Mouse (Mus musculus): Measurements from ENCODE around the gene Mrtfa. TPM values are rescaled to one million over a fixed set of nuclear protein-coding genes. Genes with fewer than 3 reads are reported as not detected.

Gene Mrtfa
- polyA plus RNA-seq, 1 experiment from 2014 or later: 21.2 TPM

DNA sequence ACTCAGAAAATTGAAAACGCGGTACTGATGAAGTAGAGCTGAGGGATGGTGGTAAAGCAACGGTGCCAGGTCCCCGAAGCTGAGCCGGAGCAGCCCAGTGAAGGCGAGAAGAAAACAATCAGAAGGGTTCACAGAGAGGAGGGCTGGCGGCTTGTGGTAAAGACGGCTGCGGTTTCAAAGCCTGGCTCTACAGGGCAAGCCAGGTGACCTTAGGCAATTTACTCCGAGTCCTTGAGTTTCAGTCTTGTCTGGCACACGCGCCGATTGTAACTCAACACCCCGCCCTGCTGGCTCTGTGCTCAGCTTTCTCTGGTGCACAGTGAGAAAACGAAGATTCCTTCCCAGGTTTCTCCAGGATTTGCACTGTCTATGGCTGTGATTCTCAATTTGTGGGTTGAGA is 22.4 kb upstream of the Mrtfa start:
- H3K27me3 ChIP-seq (replicated peaks; ENCODE audit: control insufficient read depth, insufficient read depth, low read length): no peaks in the 10 kb centered on the region
- H3K36me3 ChIP-seq (ENCODE audit: control insufficient read depth, insufficient read depth, low read length): no peaks in the 10 kb centered on the region
- no peaks in the 10 kb centered on the region for H3K4me1 ChIP-seq (replicated peaks; ENCODE audit: control insufficient read depth, insufficient read depth, low read length)
- H3K4me3 ChIP-seq (ENCODE audit: low read depth, low read length): no peak overlapping the region
- no peak overlapping the region for H3K9ac ChIP-seq (ENCODE audit: low read length)
- 40% methylated on average over 15 of the region's 15 CpGs for WGBS
- H3K4me2 ChIP-seq (ENCODE audit: low read length): no peak overlapping the region
- ATAC-seq (replicated peaks; ENCODE audit: low FRiP score, low TSS enrichment, low read depth) (peak; percentile 47; the same call in 1 of the 2 replicates), DNase-seq (ENCODE audit: low spot score) (no peak)
- H3K27ac ChIP-seq (ENCODE audit: low read depth): no peak overlapping the region
- no peaks in the 10 kb centered on the region for H3K9me3 ChIP-seq (ENCODE audit: control insufficient read depth, low read length)

DNA sequence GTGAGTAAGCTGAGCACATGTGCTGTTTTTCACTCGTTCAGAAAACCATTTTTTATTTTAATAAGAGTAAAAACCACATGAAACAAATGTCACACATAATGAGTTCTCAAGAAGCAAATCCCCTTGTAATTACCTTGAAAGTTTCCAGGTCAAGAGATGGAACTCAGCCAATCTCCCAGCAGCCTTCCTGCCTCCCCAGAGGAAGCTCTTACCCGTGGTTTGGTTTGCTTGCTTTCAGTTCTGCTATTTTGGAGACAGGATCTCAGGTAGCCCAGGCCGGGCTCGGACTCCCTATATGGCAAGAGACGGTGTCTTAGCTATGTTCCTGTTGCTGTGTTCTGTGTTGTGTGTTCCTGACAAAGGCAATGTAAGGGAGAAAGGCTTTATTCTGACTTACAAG is 19.9 kb upstream of the Mrtfa start:
- Histone ChIP-seq H3K4me2 (ENCODE audit: low read length) (no peak overlapping the region), H3K27me3 (replicated peaks; ENCODE audit: control insufficient read depth, insufficient read depth, low read length) (no peaks in the 10 kb centered on the region), H3K9me3 (ENCODE audit: control insufficient read depth, low read length) (no peaks in the 10 kb centered on the region), H3K9ac (ENCODE audit: low read length) (no peak overlapping the region), H3K27ac (ENCODE audit: low read depth) (no peak overlapping the region), H3K4me1 (replicated peaks; ENCODE audit: control insufficient read depth, insufficient read depth, low read length) (no peaks in the 10 kb centered on the region), H3K4me3 (ENCODE audit: low read depth, low read length) (no peak overlapping the region), H3K36me3 (ENCODE audit: control insufficient read depth, insufficient read depth, low read length) (no peaks in the 10 kb centered on the region)
- DNase-seq (ENCODE audit: low spot score) (no peak), ATAC-seq (replicated peaks; ENCODE audit: low FRiP score, low TSS enrichment, low read depth) (no peak)
- 69% methylated on average over 5 of the region's 5 CpGs for whole genome bisulfite sequencing

DNA sequence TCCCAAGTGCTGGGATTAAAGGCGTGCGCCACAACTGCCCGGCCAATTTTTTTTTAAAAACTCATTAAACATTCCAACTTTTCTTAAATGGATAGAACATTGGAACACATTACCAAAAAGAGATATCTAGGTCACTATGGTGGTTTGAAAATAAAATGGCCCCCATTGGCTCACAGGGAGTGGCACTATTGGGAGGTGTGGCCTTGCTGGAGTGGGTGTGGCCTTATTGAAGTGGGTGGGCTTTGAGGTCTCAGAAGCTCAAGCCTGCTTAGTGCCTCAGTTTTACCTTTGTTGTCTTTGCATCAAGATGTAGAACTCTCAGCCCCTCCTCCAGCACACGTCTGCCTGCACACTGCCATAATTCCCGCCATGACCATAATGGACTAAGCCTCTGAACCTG is 11.9 kb upstream of the Mrtfa start:
- DNase-seq (ENCODE audit: low spot score) (no peak), ATAC-seq (replicated peaks; ENCODE audit: low FRiP score, low TSS enrichment, low read depth) (no peak)
- Histone ChIP-seq H3K27me3 (replicated peaks; ENCODE audit: control insufficient read depth, insufficient read depth, low read length) (no peaks in the 10 kb centered on the region), H3K4me1 (replicated peaks; ENCODE audit: control insufficient read depth, insufficient read depth, low read length) (no peaks in the 10 kb centered on the region), H3K4me3 (ENCODE audit: low read depth, low read length) (no peak overlapping the region), H3K27ac (ENCODE audit: low read depth) (no peak overlapping the region), H3K9ac (ENCODE audit: low read length) (no peak overlapping the region), H3K9me3 (ENCODE audit: control insufficient read depth, low read length) (no peaks in the 10 kb centered on the region), H3K4me2 (ENCODE audit: low read length) (no peak overlapping the region), H3K36me3 (ENCODE audit: control insufficient read depth, insufficient read depth, low read length) (no peaks in the 10 kb centered on the region)
- WGBS: 97% methylated on average over 5 of the region's 5 CpGs

DNA sequence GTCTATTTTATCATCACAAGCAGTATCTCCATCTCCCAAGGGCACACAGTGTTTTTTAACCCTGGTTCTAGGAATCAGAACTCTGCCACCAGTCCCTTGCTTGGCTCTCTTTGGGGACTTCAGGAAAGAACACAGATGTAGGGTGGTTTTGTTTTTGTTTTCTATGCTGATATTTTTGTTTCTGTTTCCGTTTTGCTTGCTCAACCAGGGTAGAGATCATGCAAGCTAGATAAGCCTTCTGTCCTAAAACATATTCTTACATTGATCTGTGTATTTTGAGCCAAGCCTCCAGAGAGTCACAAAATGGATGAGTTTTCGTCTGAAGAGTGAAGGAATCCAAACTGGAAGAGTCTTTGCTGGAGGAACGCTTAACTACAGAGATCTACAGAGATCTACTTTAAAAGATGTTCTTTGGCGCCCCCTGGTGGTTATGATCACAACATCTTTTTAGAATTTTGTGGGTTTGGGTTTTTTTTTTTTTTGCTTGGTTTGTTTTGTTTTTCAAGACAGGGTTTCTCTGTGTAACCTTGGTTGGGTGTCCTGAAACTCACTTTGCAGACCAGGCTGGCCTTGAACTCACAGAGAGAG is 8.9 kb upstream of the Mrtfa start:
- Histone ChIP-seq H3K9ac (ENCODE audit: low read length) (no peak overlapping the region), H3K4me1 (replicated peaks; ENCODE audit: control insufficient read depth, insufficient read depth, low read length) (no peaks in the 10 kb centered on the region), H3K4me3 (ENCODE audit: low read depth, low read length) (no peak overlapping the region), H3K9me3 (ENCODE audit: control insufficient read depth, low read length) (no peaks in the 10 kb centered on the region), H3K27me3 (replicated peaks; ENCODE audit: control insufficient read depth, insufficient read depth, low read length) (no peaks in the 10 kb centered on the region), H3K27ac (ENCODE audit: low read depth) (no peak overlapping the region), H3K4me2 (ENCODE audit: low read length) (no peak overlapping the region), H3K36me3 (ENCODE audit: control insufficient read depth, insufficient read depth, low read length) (no peaks in the 10 kb centered on the region)
- DNase-seq (ENCODE audit: low spot score) (peak; percentile 89), ATAC-seq (replicated peaks; ENCODE audit: low FRiP score, low TSS enrichment, low read depth) (no peak)
- 21% methylated on average over 4 of the region's 4 CpGs for whole genome bisulfite sequencing

DNA sequence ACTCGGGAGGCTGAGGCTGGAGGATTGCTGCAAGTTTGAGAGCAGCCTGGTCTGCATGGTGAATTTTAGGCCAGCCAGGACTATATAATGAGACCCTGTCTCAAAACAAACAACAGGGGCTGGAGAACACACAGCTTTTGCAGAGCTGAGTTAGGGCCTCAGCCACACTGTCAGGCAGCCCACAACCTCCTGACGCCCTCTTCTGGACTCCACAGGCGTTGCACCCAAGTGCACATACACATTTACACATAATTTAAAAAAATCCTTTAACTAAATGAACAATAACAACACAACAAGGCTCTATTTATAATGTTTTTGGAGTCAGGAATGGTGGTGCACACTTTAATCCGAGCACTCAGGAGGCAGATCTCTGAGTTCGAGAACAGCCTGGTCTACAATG is 7.9 kb upstream of the Mrtfa start:
- Histone ChIP-seq H3K27ac (ENCODE audit: low read depth) (no peak overlapping the region), H3K36me3 (ENCODE audit: control insufficient read depth, insufficient read depth, low read length) (no peaks in the 10 kb centered on the region), H3K4me2 (ENCODE audit: low read length) (no peak overlapping the region), H3K9ac (ENCODE audit: low read length) (no peak overlapping the region), H3K4me1 (replicated peaks; ENCODE audit: control insufficient read depth, insufficient read depth, low read length) (no peaks in the 10 kb centered on the region), H3K27me3 (replicated peaks; ENCODE audit: control insufficient read depth, insufficient read depth, low read length) (no peaks in the 10 kb centered on the region), H3K9me3 (ENCODE audit: control insufficient read depth, low read length) (no peaks in the 10 kb centered on the region), H3K4me3 (ENCODE audit: low read depth, low read length) (no peak overlapping the region)
- ATAC-seq (replicated peaks; ENCODE audit: low FRiP score, low TSS enrichment, low read depth) (no peak), DNase-seq (ENCODE audit: low spot score) (no peak)
- 93% methylated on average over 5 of the region's 5 CpGs for WGBS

DNA sequence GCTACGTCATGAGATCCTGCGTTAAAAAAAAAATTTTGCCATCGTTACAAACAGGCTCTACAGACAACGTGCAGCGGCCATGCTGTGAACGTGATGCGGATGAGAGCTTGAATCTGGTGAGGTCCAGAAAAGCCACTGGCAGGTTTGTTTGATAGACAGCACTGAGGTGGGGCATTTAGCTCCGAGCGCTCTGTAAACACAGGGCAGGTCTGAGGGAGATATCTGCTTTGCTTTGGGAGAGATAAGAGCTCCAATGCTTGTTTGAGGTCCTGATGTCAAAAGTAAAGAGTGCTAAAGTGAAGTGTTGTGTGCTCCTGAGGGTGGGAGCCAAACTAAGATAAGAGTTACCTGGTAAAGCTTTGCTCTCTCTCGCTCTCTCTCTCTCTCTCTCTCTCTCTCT is 6.6 kb upstream of the Mrtfa start:
- Histone ChIP-seq H3K9ac (ENCODE audit: low read length) (no peak overlapping the region), H3K4me1 (replicated peaks; ENCODE audit: control insufficient read depth, insufficient read depth, low read length) (no peaks in the 10 kb centered on the region), H3K36me3 (ENCODE audit: control insufficient read depth, insufficient read depth, low read length) (no peaks in the 10 kb centered on the region), H3K27me3 (replicated peaks; ENCODE audit: control insufficient read depth, insufficient read depth, low read length) (no peaks in the 10 kb centered on the region), H3K27ac (ENCODE audit: low read depth) (no peak overlapping the region), H3K4me2 (ENCODE audit: low read length) (no peak overlapping the region), H3K4me3 (ENCODE audit: low read depth, low read length) (no peak overlapping the region), H3K9me3 (ENCODE audit: control insufficient read depth, low read length) (no peaks in the 10 kb centered on the region)
- no peak for DNase-seq (ENCODE audit: low spot score)
- 75% methylated on average over 10 of the region's 10 CpGs for WGBS
- ATAC-seq (replicated peaks; ENCODE audit: low FRiP score, low TSS enrichment, low read depth): 0 out of 2 replicates have a peak, but pooled peaks have one; percentile 57

DNA sequence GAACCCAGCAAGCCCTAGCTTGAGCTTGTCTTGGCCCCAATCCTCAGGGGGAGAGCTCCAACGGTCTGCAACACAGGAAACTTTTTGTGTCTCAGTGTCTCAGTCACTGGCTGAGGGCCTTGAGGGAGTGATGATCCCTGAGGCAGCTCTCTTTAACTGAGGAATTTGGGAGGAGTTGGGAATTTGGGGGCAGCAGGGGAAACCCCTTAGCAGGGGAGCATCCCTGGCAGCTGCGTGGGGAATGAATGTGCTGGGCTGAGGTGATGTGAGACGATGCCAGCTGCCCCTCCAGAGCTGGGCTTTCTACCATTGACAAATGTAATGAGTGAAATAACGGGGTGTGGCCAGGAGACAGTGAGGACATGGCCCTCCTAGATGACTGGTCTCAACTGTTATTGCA is 4.9 kb upstream of the Mrtfa start:
- 56% methylated on average over 4 of the region's 4 CpGs for WGBS
- H3K36me3 ChIP-seq (ENCODE audit: control insufficient read depth, insufficient read depth, low read length): no peaks in the 10 kb centered on the region
- no peak overlapping the region for H3K9ac ChIP-seq (ENCODE audit: low read length)

DNA sequence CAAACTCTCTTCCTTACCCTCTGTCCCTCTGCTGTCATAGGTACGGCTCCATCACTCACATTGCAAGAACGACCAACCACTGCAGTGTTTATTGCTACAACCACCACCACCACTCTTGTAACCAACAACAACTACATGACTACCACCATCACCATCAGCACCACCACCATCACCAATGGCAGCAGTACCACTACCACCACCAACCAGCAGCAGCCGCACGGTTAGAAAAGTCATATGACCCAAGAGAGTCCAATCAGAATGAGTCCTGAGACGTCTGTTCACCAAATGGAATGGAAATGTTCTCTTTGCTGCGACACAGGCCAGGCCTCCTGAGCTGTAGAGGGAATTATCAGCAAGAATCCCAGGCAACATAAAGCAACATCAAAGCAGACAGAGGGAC is 4.2 kb upstream of the Mrtfa start:
- Histone ChIP-seq H3K36me3 (ENCODE audit: control insufficient read depth, insufficient read depth, low read length) (no peaks in the 10 kb centered on the region), H3K4me3 (ENCODE audit: low read depth, low read length) (no peak overlapping the region), H3K9me3 (ENCODE audit: control insufficient read depth, low read length) (no peaks in the 10 kb centered on the region), H3K4me1 (replicated peaks; ENCODE audit: control insufficient read depth, insufficient read depth, low read length) (peaks cover 6% of the 10 kb centered on the region), H3K9ac (ENCODE audit: low read length) (no peak overlapping the region), H3K27ac (ENCODE audit: low read depth) (no peak overlapping the region), H3K4me2 (ENCODE audit: low read length) (no peak overlapping the region), H3K27me3 (replicated peaks; ENCODE audit: control insufficient read depth, insufficient read depth, low read length) (no peaks in the 10 kb centered on the region)
- WGBS: 86% methylated on average over 6 of the region's 6 CpGs
- ATAC-seq (replicated peaks; ENCODE audit: low FRiP score, low TSS enrichment, low read depth) (no peak), DNase-seq (ENCODE audit: low spot score) (no peak)

More for the DNA sequence above, 4.9 kb upstream of the Mrtfa start:
- Histone ChIP-seq H3K27ac (ENCODE audit: low read depth) (no peak overlapping the region), H3K9me3 (ENCODE audit: control insufficient read depth, low read length) (no peaks in the 10 kb centered on the region), H3K27me3 (replicated peaks; ENCODE audit: control insufficient read depth, insufficient read depth, low read length) (no peaks in the 10 kb centered on the region), H3K4me1 (replicated peaks; ENCODE audit: control insufficient read depth, insufficient read depth, low read length) (peaks cover 6% of the 10 kb centered on the region), H3K4me2 (ENCODE audit: low read length) (no peak overlapping the region), H3K4me3 (ENCODE audit: low read depth, low read length) (no peak overlapping the region)
- DNase-seq (ENCODE audit: low spot score) (no peak), ATAC-seq (replicated peaks; ENCODE audit: low FRiP score, low TSS enrichment, low read depth) (no peak)

DNA sequence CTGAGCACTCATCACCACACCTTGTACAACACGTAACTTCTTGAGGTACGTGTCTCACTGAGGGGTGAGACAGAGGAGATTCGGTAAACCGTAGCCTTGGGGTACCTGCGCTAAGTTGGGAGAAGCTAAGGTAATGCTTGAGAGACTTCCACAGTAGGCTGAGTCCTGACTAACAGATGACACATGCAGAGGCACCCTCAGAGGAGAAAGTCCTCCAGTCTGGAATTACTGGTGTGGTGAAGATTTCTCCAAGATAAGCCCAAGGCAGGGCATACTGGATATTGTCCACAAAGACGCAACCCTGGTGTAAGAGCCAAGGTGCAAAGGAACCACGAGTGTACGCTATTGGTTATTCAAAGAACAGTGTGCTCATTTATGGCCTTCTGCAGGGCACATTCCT is 2.3 kb upstream of the Mrtfa start:
- Histone ChIP-seq H3K4me3 (ENCODE audit: low read depth, low read length) (no peak overlapping the region), H3K9ac (ENCODE audit: low read length) (no peak overlapping the region), H3K27ac (ENCODE audit: low read depth) (no peak overlapping the region), H3K4me1 (replicated peaks; ENCODE audit: control insufficient read depth, insufficient read depth, low read length) (peaks cover 15% of the 10 kb centered on the region), H3K4me2 (ENCODE audit: low read length) (no peak overlapping the region), H3K9me3 (ENCODE audit: control insufficient read depth, low read length) (no peaks in the 10 kb centered on the region), H3K27me3 (replicated peaks; ENCODE audit: control insufficient read depth, insufficient read depth, low read length) (no peaks in the 10 kb centered on the region), H3K36me3 (ENCODE audit: control insufficient read depth, insufficient read depth, low read length) (no peaks in the 10 kb centered on the region)
- no peak for DNase-seq (ENCODE audit: low spot score)
- ATAC-seq (replicated peaks; ENCODE audit: low FRiP score, low TSS enrichment, low read depth): no peak
- WGBS: 93% methylated on average over 8 of the region's 8 CpGs
